Mouse (Mus musculus) adipocyte (in vitro differentiated cells): ENCODE results near the gene Unc5cl.

Experiments
- DNase-seq: peaks from one replicate; pipeline ENCODE4 v3.0.0-alpha.2; 2016; ENCODE audit warnings: low spot score

The Unc5cl gene

DNA sequence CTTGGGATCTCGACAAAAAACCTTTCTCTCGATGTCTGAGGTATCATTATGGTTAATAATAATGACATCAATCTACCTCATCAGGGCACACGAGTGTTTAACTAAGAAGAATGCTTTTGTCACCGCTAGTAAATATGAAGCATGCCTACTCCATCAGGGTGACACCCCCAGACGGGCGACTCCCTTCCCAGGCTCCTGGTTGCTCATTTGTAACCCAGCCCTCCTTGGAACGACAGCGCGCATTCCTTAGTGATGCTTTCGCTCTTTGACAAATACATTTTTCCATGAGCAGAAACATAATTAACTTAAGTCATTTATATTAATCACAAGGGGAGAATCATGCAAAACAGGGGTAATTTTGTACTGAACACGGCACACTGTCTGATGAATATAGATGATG, 88.0 kb downstream of the Unc5cl start:
- DNase-seq, result no peak

DNA sequence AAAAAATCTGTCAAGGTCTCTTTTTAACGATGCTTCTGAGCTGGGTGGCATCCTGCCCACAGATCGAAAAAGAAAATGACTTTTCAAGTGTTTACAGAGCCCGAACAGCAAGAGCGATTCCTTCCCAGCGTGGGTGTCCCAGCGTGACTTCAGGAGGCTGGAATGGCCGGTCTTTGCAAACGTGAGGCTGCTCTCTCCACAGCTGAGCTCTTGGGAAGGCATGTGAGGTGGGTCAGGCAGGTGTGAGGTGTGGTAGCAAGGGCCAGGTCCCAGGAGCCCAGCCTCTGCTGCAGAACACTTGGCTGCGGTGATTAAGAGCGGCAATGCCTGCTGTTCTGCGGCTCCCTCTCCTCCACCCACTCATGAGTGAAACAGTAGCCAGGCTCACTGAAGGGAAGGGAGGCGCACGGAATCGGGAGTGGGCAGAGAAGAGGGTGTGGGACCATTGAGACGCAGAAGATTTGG, 88.6 kb downstream of the Unc5cl start:
- DNase-seq, result no peak

DNA sequence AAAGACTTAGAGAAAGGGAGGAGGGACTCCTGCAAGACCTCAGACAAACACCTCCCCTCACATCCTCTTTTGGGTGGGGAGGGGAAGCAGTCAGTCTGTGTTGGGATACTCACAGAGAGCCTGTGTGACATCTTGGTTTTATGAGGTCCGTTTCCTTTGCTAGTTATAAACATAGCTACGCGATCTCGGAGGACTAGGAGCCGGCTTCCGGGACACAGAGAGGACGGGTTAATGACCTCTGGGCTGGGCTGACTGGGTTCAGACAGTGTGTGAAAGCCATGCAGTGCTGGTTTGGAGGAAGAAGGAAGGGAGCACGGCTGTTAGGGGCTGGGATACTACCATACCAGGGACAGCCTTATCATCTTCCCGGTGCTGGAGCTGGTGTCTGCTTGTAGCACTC, 90.0 kb downstream of the Unc5cl start:
- no peak for DNase-seq

DNA sequence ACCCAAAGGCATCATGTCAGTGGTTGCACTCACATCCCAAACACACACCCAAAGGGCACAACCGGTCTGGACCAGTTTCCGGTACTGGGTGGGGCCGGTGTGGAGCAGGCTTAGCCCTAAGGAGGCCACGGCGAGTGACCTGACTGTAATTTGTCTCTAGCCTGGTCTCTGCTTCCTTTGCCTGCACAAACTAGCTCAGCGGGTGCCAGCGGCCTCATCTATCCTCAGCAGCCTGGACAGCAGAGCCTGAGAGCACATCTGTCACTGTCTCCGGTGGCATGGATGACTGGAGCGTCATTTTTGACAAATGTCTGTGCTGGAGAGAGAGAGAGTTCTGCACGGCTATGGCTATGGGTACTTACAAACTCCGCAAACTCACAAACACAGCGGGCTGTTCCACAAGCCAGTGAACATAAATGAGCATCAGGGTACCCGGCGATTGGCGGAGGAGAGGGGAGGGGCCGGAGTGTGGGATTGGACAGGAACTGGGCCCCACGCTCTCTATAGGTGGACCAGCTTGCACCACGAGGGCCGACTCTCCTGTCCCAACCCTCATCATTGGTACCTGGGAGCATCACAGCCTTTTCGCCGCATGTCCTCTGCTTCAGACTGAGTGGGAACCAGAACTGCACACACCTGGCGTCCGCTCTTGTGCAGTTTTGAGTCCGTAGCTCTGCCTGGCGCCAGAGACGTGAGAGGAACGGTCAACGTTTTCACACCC, 90.7 kb downstream of the Unc5cl start:
- DNase-seq, result no peak

DNA sequence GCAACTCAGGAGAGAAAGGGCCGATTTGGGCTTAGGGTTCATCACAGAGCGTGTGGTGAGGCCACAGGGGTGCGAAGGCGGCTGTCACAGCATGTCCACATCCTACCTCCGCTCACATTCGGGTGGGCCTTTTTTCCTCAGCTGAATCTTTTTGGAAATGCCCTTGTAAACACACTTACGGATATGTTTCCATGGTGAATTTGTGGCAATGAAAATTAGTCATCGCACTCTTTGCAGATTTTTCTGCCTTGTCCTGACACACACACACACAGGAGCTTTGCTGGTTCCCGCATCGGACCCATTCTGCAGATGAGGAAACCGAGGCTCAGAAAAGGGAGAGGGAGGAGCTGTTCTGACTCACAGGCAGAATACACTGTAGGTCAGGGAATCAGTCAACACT, 91.3 kb downstream of the Unc5cl start:
- no peak for DNase-seq

DNA sequence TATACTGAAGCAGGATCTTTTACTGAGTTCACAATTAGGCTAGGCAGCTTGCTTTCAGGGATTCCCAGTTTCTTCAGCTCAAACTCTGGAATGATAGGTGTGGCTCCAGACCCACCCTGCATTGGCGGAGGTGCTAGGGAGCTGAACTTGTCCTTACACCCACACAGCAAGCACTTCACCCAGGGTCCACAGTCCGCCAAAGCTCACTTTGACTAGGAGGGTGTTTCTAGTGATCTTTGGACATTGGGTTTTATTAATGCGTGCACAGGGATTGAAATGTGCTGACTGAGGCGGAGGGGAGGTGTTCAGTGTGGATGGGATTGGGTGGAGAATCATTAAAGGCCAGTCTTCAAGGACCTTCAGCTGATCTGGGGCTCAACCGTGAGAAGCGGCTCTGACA, 93.0 kb downstream of the Unc5cl start:
- DNase-seq, result no peak

DNA sequence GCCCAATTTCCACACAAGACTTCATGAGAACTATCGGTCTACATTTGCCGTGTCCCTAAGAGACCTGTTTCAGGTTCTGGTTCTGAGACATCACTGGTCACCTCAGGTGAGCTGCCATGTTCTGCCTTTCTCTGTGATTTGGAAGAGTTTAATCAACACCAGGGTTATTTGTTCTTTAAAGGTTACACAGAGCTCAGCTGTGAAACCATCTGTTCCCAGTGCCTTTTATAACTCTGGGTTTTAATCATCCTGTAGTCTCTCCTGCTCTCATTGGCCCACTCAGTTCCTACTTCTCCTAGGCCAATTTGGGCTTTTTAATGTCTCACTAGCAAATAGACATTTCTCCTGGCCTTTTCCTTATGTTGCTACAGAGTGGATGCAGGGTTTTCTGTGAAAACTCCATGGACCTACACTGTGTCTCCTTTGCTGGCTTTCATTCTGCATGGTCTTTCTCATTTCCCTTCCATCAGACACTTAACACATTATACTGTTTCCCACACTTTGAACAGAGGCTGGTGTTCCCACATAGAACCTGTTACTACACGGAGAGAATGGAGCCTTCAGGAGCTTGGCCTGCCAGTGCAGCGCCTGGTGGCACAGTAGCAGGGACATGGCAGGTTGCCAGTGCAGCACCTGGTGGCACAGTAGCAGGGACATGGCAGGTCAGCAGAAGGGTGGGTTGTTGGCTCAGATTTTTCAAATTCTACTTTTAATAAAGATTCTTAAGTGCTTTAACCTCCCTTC, 97.3 kb downstream of the Unc5cl start:
- no peak for DNase-seq

DNA sequence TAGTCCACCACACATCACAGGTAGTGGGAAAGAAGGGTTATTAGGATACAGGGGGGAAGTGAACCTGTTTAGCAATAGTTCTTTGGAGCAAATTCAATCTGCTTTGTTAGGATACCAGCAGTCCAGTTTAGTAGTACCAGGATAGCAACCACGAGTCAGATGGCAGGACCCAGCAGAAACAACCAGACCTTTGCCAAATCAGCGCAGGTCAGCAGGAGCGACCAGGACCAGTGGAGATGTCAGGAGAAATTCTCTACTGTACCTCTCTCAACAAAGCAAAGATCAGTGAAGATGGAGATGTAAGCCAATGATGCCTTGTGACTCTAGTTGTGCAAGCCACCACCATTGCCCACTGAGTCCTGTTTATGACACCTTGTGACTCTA, 97.8 kb downstream of the Unc5cl start:
- DNase-seq, result no peak

DNA sequence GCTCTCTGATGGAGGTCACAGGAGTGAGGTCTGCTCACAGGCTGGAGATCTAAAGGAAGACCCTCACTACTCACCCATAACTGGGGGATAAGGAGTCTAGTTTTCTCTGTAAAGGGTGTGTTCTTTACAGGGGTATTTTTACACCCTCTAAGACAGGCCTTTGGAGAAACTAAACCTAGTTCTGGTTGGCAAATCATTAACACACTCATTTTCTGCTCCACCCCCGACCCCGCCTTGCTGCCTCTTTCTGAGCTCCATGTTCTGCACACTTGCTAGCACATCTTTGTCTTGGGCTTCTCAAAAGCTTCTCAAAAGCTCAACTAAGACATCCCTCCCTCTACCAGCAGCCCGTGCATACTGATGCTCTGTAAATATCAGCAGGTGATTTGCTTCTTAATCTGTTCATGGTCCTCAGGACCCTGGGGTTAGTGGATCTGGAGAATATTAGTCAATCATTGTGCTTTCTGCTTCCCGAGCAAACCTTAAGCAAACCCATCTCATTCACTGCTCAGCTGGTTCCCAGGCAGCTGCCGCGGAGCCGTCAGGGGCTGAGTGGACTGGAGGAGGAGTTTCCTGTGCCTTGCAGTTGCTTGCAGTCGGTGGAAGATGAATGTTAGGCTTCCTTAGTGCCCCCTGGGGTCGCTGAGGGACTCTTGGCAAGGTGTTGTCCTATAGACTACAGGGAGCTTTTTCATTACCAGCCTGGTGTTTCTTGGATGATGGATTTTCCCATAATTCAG, 101.7 kb downstream of the Unc5cl start:
- DNase-seq, result no peak

DNA sequence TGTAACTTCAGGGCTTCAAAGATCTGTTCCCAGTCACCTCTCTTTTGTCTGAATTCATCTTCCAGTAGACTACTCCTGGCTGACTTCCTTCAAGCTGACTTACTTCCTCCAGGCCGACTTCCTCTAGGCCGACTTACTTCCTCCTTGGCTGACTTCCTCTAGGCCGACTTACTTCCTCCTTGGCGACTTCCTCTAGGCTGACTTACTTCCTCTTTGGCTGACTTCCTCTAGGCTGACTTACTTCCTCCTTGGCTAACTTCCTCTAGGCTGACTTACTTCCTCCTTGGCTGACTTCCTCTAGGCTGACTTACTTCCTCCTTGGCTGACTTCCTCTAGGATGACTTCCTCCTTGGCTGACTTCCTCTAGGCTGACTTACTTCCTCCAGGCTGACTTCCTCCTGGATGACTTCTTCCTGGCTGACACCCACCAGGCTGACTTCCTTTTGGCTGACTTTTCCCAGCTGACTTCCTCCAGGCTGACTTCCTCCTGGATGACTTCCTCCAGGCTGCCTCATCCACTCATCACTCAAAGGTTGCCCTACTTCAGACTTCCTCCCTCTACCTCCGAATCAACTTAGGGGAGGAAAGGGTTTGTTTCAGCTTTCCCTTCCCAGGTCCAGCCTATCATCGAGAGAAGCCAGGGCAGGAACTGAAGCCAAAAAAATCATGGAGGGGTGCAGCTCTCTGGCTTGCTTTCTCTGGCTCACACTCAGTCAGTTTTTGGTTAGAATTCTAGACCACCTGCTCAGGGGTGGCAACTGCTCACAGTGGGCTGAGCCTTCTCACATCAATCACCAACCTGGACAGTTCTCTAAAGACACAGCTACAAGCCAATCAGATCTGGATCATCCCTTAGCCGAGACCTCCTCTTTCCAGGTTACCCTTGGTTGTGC, 103.4 kb downstream of the Unc5cl start:
- DNase-seq, result no peak

DNA sequence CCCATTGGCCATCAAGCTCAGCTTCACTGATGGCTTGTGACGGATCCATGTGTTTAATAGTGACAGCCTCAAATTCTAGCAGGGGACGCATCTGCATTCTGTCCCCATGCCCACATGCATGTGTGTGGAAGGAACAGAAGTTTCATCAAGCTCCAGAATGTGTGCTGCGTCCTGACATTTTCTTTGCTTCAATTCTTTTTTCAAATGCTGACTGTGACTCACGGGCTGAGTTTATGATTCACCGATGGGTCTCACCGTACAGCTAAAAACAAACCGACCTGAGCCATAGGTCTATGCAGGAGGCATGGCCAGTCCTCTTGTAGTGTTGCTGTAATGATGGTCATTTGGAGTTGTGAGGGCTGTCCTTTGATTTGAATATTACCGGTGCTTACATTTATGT, 110.2 kb downstream of the Unc5cl start:
- DNase-seq, result no peak

DNA sequence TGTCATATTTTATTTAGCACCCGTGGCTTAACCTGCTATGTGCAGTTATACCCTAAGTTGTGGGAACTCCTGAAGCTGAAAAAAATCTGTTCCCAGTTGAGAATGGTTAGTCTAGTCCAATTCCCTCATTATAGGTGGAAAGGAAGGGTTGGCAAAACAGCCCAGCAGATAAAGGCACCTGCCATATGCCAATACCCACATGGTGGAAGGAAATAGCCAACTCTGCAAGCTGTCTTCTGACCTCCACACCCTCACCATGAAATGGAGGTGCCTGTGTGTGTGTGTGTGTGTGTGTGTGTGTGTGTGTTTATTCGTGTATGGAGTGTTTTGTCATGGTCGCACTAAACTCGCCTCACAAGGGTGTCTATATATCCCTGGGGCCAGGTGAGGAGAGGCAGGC, 115.0 kb downstream of the Unc5cl start:
- no peak for DNase-seq

DNA sequence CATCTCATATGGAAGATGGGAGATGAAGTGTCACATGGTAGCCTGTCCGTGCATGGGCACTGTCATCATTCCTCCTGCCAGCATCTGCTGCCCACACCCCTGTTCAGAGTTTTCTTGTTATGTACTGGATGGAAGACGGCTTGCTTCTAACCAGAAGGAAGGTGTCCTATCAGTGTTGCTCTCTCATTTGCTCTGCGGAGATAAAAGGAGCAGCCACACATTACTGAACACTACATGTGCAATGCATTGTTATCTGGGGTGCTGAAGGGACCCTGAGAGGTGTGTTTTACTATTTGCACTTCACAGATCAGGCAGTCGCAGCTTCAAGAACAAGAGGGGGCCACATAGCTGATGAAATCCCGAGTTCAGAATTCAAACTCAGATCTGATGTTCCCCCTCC, 126.5 kb downstream of the Unc5cl start:
- no peak for DNase-seq

DNA sequence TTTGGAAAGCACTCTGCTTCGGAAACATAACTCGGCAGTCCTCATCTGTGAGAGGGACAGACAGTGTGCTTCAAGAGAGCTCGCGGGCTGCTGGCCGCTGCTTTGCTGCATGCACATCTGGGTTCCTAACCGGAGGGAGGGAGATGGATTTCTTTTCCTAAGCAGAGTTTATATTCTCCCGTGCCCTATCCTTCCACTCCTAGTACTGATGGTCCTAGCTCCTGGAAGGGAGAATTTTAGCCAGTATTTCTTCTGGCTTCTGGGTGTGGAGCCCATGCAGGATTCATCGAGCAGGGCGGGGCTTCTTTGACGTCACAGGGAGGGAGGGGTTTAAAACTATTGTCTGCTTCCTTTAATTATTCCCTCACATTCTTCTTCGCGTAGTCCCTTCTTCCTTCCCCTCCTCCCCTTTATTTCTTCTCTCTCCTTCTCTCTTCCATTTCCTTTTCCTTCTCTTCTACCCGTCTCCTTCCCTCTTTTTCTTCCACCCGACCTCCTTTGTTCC, 127.8 kb downstream of the Unc5cl start:
- DNase-seq, result no peak

DNA sequence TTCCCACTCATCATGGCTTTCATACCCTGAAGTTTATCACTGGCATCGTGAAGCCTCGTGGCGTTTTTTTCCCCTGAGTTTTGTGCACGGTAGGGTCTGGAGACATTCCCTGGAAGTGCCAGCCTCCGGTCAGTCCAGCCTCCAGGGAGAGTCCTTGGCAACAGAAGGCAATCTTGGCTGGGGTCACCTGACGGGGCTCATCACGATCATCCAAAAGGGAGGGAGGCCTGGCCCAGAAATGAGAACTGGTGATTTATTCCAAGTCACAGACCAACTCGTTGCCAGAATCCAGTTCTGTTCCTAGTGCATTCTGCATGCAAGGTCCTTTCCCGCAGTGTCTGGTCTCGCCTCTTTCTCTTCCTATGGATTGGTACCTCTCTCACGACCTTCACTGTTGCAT, 128.7 kb downstream of the Unc5cl start:
- DNase-seq, result no peak

DNA sequence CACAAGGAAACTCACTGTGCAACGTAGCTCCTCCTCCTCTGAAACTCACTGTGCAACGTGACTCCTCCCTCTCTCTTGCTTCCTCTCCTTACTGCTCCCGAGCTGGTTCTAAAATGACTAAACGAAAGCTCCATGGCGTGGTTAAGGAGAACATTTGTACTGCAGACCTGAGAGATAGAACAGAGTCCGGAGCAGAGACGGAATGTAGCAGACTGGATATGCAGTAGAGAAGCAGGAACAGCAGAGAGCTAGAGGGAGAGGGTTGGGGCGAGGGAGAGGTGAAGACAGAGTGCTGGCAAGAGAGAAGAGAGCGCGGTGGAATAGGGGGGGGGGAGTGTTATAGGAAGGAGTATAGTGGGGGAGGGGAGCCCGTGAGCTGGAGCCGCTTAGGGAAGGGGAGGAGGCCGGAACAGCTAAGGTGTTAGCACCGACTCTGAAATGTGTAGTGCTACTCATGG, 131.2 kb downstream of the Unc5cl start:
- no peak for DNase-seq

DNA sequence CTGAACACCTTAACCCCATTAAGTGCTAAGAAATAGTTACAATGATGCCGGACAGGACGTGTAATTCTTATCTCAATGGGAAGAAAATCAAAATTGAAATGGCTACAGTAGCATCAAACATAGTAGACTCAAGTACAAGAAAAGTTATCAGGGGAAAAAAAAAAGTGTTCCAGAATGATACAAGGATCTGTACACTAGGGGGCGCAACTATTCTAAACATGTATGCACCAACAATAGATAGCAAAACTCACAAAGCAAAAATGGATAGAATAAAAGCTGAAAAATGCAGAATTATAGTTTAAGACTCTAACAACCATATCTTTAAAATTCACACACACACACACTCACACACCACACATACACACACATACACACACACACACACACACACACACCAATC, 134.0 kb downstream of the Unc5cl start:
- DNase-seq, result no peak
